Mouse (Mus musculus) stomach, embryonic 14.5 days (tissue): ENCODE measurements at regions not wholly inside any gene's neighbourhood (a gene's known extent, or its start where the extent isn't known, plus 50 kb on each side); places are given as distances from the start of the nearest gene placed in this dataset.
"Not testable (repeated sequence)": the region's sequence is repeated elsewhere in the genome, so short reads cannot be mapped to it uniquely, and the experiment has no call there.

Experiments
- ATAC-seq: fragments of 200-750 bp; cut with Nextera tagmentation; 2 replicates; pipeline ENCODE4 v1.8.0; 2017; ENCODE audit warnings: low read depth, moderate TSS enrichment; ENCODE audit not compliant: insufficient number of reproducible peaks, insufficient read depth, low FRiP score
- H3K27ac ChIP-seq: fragments of 300-500 bp; sonication (generic); 2 replicates; pipeline ENCODE4 v1.5.1; 2014; ENCODE audit warnings: mild to moderate bottlenecking, low read length, moderate library complexity, mixed read lengths
- H3K27me3 ChIP-seq: fragments of 300-500 bp; sonication (generic); 2 replicates; pipeline ENCODE4 v1.6.1; 2014; ENCODE audit warnings: low read length, control low read depth, mixed read lengths; ENCODE audit not compliant: control insufficient read depth, insufficient read depth
- H3K36me3 ChIP-seq: fragments of 300-500 bp; sonication (generic); 2 replicates; pipeline ENCODE4 v1.6.1; 2014; ENCODE audit warnings: mild to moderate bottlenecking, control low read depth, low read length, moderate library complexity, mixed read lengths; ENCODE audit not compliant: control insufficient read depth, insufficient read depth
- H3K4me1 ChIP-seq: fragments of 300-500 bp; sonication (generic); 2 replicates; pipeline ENCODE4 v1.6.1; 2014; ENCODE audit warnings: low read length, control low read depth, mixed read lengths; ENCODE audit not compliant: control insufficient read depth, insufficient read depth
- H3K4me2 ChIP-seq: fragments of 300-500 bp; sonication (generic); replicated peaks from 2 replicates; pipeline ENCODE4 v1.6.1; 2014; ENCODE audit warnings: low read depth, low read length, control low read depth
- H3K4me3 ChIP-seq: fragments of 300-500 bp; sonication (generic); 2 replicates; pipeline ENCODE4 v1.5.1; 2014; ENCODE audit warnings: low read depth, low read length, control low read depth
- H3K9ac ChIP-seq: fragments of 300-500 bp; sonication (generic); replicated peaks from 2 replicates; pipeline ENCODE4 v1.6.1; 2014; ENCODE audit warnings: low read depth, mild to moderate bottlenecking, control low read depth, low read length, moderate library complexity, mixed read lengths
- H3K9me3 ChIP-seq: fragments of 300-500 bp; sonication (generic); 2 replicates; pipeline ENCODE4 v1.6.1; 2016; ENCODE audit warnings: low read depth, low read length, control low read depth; ENCODE audit not compliant: control insufficient read depth
- WGBS: fragments of 180-500 bp; shearing (Covaris S2); extraction: QIAGEN DNeasy Blood & Tissue Kit; methylation state at CpG from one replicate; pipeline ENCODE4 v1.1.7; 2014; 5-methylcytosine and 5-hydroxymethylcytosine counted together

GRCm38 (mm10) chr9:3116311-3116710, 79.6 kb downstream of the Gm10715 start:
- H3K9ac ChIP-seq, H3K4me2 ChIP-seq, H3K4me1 ChIP-seq, ATAC-seq, H3K4me3 ChIP-seq, H3K36me3 ChIP-seq, H3K9me3 ChIP-seq, H3K27ac ChIP-seq, H3K27me3 ChIP-seq: not testable (repeated sequence)
- WGBS = 90% methylated on average over 20 of the region's 20 CpGs

- ATAC-seq = no peak
- no peaks in the 10 kb centered on the region for H3K4me1 ChIP-seq
- H3K36me3 ChIP-seq = no peaks in the 10 kb centered on the region
- peaks cover 20% of the 10 kb centered on the region; the same call in 1 of the 2 replicates for H3K9me3 ChIP-seq
- no peak overlapping the region for H3K27ac ChIP-seq
- H3K4me3 ChIP-seq = no peak overlapping the region
- H3K27me3 ChIP-seq = no peaks in the 10 kb centered on the region
- H3K9ac ChIP-seq = no peak overlapping the region
- H3K4me2 ChIP-seq = no peak overlapping the region
These were observed 124.5 kb downstream of the Gm10715 start for GRCm38 (mm10) chr9:3161181-3161580.

- Histone ChIP-seq H3K4me3 (no peak overlapping the region), H3K4me2 (no peak overlapping the region), H3K27ac (no peak overlapping the region), H3K27me3 (no peaks in the 10 kb centered on the region), H3K36me3 (no peaks in the 10 kb centered on the region), H3K4me1 (no peaks in the 10 kb centered on the region), H3K9ac (no peak overlapping the region), H3K9me3 (peaks cover 4% of the 10 kb centered on the region; the same call in 1 of the 2 replicates)
- ATAC-seq = no peak
These were observed 147.7 kb downstream of the Gm10715 start for GRCm38 (mm10) chr9:3184343-3184742.

GRCm38 (mm10) chr9:3199151-3200018, 135.6 kb upstream of the Alkbh8 start:
- Histone ChIP-seq H3K4me1 (no peaks in the 10 kb centered on the region), H3K9ac (no peak overlapping the region), H3K27me3 (no peaks in the 10 kb centered on the region), H3K36me3 (no peaks in the 10 kb centered on the region), H3K9me3 (no peaks in the 10 kb centered on the region; the same call in 1 of the 2 replicates), H3K4me3 (no peak overlapping the region), H3K4me2 (no peak overlapping the region), H3K27ac (no peak overlapping the region)
- WGBS = 33% methylated on average over 33 of the region's 33 CpGs
- peak; percentile 37 for ATAC-seq

- H3K9me3 ChIP-seq, H3K27ac ChIP-seq, ATAC-seq, H3K4me1 ChIP-seq, H3K9ac ChIP-seq, H3K4me2 ChIP-seq, H3K4me3 ChIP-seq, H3K27me3 ChIP-seq, H3K36me3 ChIP-seq: not testable (repeated sequence)
- WGBS = 50% methylated on average over 16 of the region's 16 CpGs
These were observed 135.0 kb upstream of the Alkbh8 start for GRCm38 (mm10) chr9:3200019-3200347.

GRCm38 (mm10) chr9:3208120-3208519, 126.8 kb upstream of the Alkbh8 start:
- H3K27me3 ChIP-seq, H3K4me1 ChIP-seq, H3K27ac ChIP-seq, H3K4me2 ChIP-seq, H3K9me3 ChIP-seq, H3K4me3 ChIP-seq, ATAC-seq, H3K9ac ChIP-seq, H3K36me3 ChIP-seq: not testable (repeated sequence)
- WGBS = 88% methylated on average over 1 of the region's 1 CpGs

- Histone ChIP-seq H3K27me3 (no peaks in the 10 kb centered on the region), H3K36me3 (no peaks in the 10 kb centered on the region), H3K4me1 (no peaks in the 10 kb centered on the region), H3K27ac (no peak overlapping the region), H3K4me2 (no peak overlapping the region), H3K4me3 (no peak overlapping the region), H3K9ac (no peak overlapping the region), H3K9me3 (no peaks in the 10 kb centered on the region)
- WGBS = 64% methylated on average over 10 of the region's 10 CpGs
- peak; percentile 100 for ATAC-seq
These were observed 76.3 kb upstream of the Alkbh8 start for GRCm38 (mm10) chr9:3258396-3259300.

- Histone ChIP-seq H3K9me3 (no peaks in the 10 kb centered on the region), H3K27me3 (no peaks in the 10 kb centered on the region), H3K36me3 (no peaks in the 10 kb centered on the region), H3K4me3 (no peak overlapping the region), H3K4me1 (no peaks in the 10 kb centered on the region), H3K27ac (no peak overlapping the region), H3K4me2 (no peak overlapping the region), H3K9ac (no peak overlapping the region)
- ATAC-seq = no peak
- 57% methylated on average over 5 of the region's 5 CpGs for WGBS
These were observed 74.8 kb upstream of the Alkbh8 start for GRCm38 (mm10) chr9:3260181-3260580.
